Mouse (Mus musculus) CD4-positive naive resting alpha-beta T cell, adult 76 days (primary cell): ENCODE measurements around the gene Strn. TPM values are rescaled to one million over a fixed set of nuclear protein-coding genes. Genes with fewer than 3 reads are reported as not detected.

ENCODE experiments used
- total RNA-seq: library from RNA; stranded (reverse); gene quantifications from one replicate; pipeline ENCODE4 v1.2.4, GENCODE M21; 2023

The Strn gene
- 28.0 TPM for total RNA-seq

GRCm38 (mm10) chr17:78737096-78737495 lies at the start of gene Strn:
Strn (minus strand) TSS chr17:78737196.

Other genes starting within 250 kb of the Strn start
- gene Vit, start 229.1 kb downstream of the Strn start, total RNA-seq, result not detected
- 30.7 TPM for gene Heatr5b, start 98.2 kb upstream of the Strn start, total RNA-seq
- 27.1 TPM for gene Gpatch11, start 98.4 kb upstream of the Strn start, total RNA-seq
- gene Eif2ak2, start 145.4 kb upstream of the Strn start, total RNA-seq, result 14.1 TPM
- gene Sult6b1, start 169.8 kb upstream of the Strn start, total RNA-seq, result not detected
- gene Cebpzos, start 179.3 kb upstream of the Strn start, total RNA-seq, result 8.6 TPM
- gene Cebpz, start 199.9 kb upstream of the Strn start, total RNA-seq, result 111 TPM
- gene Ndufaf7, start 199.9 kb upstream of the Strn start, total RNA-seq, result 13.5 TPM